Mouse (Mus musculus): ENCODE measurements around the gene Sptan1. TPM values are rescaled to one million over a fixed set of nuclear protein-coding genes. Genes with fewer than 3 reads are reported as not detected.

Sptan1 gene
- 28.2 TPM for polyA plus RNA-seq (2014; fragmentation: Illumina TruSeq; extraction: RNeasy Lipid Tissue Mini Kit (QIAGEN cat#74804); ENCODE audit: low replicate concordance)

DNA sequence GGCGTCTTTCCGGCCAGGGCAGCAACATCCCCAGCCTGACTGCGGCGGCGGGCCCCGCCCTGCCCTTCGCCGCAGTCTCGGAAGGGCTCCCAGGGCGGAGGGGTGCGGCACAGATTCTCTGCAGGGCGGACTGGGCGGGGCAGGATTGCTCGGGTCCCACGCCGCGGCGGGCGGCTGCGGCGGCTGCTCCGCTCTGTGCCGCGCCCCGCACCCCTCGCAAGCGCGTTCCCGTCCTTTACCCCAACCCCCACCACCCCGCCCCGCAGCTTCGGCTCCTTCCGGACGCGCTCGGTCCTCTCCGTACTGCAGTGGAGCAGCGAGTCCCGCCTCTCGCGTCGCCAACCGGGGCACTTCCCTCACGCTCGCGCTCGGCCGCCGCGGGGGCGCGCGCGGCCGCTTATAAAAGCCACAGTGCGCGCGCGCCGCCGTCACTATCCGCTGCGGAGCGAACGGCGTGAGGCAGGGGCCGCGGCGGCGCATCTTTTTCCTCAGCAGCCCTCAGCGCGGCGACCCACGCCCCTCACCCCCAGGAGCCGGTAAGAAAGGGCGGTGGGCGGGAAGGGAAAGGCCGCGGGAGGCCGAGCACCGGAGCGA, at the start of gene Sptan1:
Sptan1 (plus strand) TSS at position 311 of the 594 bp plus-strand sequence.

DNA sequence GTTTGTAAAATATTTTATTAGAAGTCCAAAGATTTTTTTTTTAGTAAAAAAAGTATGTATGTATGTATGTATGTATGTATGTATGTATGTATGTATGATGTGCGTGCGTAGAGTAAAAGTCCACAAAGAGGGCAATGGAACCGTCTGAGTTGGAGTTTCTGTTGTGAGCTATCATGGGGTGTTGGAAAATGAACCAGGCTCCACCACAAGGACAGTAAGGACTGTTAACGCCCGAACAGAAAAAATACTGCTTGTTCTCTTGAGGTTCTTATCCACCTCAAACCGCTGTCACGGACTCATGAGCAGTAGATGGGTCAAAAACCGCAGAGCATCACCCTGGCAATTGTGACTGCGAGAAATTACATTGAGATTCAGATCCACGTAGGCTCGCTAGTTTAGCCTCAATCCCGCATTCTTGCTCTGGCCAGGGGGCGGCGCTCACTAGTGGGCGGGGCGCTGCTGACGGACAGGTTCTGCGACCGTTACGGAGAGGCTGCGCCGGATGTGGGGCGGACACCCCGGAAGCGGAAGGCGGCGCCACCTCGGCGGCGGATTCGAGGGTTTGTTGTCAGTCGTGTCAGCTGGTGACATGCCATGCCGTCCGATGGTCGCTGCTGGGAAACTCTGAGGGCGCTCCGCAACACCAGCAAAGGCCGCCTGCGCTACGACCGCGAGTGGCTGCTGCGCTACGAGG, 30.3 kb upstream of the Sptan1 start, which contains the start of gene Gle1:
Gle1 (plus strand) TSS at position 521 of the 694 bp plus-strand sequence.

DNA sequence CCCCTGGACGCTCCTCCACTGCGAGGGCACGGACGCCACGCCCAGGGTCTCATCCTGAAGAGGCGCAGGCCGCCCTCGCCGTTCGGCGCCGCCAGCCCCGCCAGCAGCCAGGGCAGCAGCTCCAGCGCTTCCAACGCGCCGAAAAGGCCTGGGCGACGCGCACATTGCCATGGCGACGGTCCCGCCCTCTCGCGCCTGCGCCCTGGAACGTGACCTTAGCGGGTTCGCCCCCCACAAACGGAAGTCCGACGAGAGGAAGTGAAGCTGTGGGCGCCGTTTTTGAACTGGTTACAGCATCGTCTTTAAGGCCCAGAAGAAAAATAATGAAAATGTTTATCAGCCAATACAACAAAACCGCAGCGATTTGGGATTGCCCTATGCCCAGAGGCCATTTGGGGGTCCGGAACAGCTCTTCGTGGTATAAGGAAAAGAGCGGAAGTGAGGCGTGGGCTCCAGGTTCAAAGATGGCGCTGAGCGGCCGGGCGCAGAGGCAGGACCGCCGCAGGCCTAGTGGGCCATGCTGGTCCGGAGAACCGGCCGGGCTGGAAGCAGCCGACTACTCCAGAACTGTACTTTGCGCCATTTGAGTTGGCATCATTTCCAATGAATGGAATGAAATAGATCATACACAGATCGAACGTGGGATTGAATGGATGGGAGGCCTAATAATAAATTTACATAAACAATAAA, 83.5 kb downstream of the Sptan1 start, which contains the start of gene Wdr34:
Wdr34 (minus strand) TSS at position 183 of the 690 bp plus-strand sequence.

DNA sequence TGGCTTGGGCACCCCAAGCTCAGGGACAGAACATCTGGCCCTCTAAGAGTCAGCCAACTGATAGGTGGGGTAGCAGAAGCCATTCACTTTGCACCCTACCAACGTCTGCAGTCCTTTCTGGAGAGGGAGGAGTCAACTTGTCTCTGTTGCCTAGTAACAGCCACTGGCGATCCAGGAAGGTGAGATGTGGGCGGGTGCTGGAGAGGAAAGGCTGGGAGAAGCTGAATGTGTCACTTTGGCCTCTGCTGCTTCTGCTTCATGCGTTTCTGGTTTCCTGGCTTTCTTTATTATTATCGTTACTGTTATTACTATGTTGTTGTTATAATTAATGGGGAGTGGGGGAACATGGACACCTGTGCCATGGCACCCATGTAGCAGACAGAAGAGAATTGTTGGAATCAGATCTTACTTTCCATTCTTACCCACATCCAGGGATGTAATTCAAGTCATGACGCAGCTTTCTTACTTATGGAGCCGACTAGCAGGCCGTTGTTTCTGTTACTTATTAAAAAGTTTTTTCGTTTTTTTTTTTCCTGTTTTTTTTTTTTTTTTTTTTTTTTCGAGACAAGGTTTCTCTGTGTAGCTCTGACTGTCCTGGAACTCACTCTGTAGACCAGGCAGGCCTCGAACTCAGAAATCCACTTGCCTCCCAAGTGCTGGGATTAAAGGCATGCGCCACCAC, 92.0 kb downstream of the Sptan1 start, which contains the start of gene Set:
Set (plus strand) TSS at position 156 of the 682 bp plus-strand sequence.

DNA sequence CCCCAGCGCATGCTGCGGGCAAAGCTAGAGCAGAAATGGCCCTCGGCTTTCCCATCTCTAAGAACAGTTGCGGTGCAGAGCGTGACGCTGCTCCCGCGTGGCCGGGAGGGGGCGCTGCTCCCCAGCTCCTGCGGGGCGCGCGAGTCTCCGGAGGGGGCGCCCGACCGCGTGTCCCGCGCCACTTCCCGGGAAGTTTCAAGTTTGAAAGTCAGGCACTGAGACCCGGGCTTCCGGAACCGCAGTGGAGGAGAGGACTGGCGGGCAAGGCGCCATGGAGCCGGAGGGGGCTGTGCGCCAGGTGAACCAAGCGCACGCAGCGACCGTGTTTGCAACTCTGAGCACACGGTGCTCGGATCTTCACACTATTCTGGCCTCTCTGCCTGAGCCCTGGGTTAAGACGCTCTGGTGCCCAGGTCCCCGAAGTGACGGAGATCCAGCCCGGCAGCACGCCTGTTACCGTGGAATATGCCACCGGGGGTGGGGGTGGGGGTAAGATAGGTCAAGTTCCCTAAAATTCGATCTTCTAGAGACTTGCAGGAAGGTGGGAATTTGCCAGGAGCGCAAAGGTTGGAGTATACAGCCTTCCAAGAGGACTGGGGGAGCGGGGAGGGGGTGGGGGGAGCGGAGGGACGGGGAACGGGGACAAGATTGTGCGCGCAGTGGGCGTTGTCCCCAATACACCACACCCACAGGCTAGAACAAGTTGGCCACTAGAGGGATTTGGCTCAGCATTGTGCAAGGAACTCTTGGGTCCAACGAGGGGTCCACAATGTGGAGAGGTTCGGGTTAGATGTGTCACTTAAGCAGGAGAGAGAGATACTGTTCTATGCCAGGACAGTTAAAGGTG, 112.4 kb downstream of the Sptan1 start, which contains the start of gene Pkn3:
Pkn3 (plus strand) TSS at position 183 of the 847 bp plus-strand sequence.

Other genes starting within 250 kb of the Sptan1 start
- gene Gm13420, start 213.9 kb upstream of the Sptan1 start, polyA plus RNA-seq (2014; fragmentation: Illumina TruSeq; extraction: RNeasy Lipid Tissue Mini Kit (QIAGEN cat#74804); ENCODE audit: low replicate concordance) = not detected
- gene Gm13547, start 206.2 kb upstream of the Sptan1 start, polyA plus RNA-seq (2014; fragmentation: Illumina TruSeq; extraction: RNeasy Lipid Tissue Mini Kit (QIAGEN cat#74804); ENCODE audit: low replicate concordance) = not detected
- 7.5 TPM for gene Coq4, start 178.1 kb upstream of the Sptan1 start, polyA plus RNA-seq (2014; fragmentation: Illumina TruSeq; extraction: RNeasy Lipid Tissue Mini Kit (QIAGEN cat#74804); ENCODE audit: low replicate concordance)
- gene Trub2, start 177.1 kb upstream of the Sptan1 start, polyA plus RNA-seq (2014; fragmentation: Illumina TruSeq; extraction: RNeasy Lipid Tissue Mini Kit (QIAGEN cat#74804); ENCODE audit: low replicate concordance) = 7.9 TPM
- 13.1 TPM for gene Slc27a4, start 162.9 kb upstream of the Sptan1 start, polyA plus RNA-seq (2014; fragmentation: Illumina TruSeq; extraction: RNeasy Lipid Tissue Mini Kit (QIAGEN cat#74804); ENCODE audit: low replicate concordance)
- gene Urm1, start 145.5 kb upstream of the Sptan1 start, polyA plus RNA-seq (2014; fragmentation: Illumina TruSeq; extraction: RNeasy Lipid Tissue Mini Kit (QIAGEN cat#74804); ENCODE audit: low replicate concordance) = 2.3 TPM
- 0.19 TPM for gene Cercam, start 96.4 kb upstream of the Sptan1 start, polyA plus RNA-seq (2014; fragmentation: Illumina TruSeq; extraction: RNeasy Lipid Tissue Mini Kit (QIAGEN cat#74804); ENCODE audit: low replicate concordance)
- 2.7 TPM for gene Odf2, start 76.3 kb upstream of the Sptan1 start, polyA plus RNA-seq (2014; fragmentation: Illumina TruSeq; extraction: RNeasy Lipid Tissue Mini Kit (QIAGEN cat#74804); ENCODE audit: low replicate concordance)
- 5.7 TPM for gene Gle1, start 30.1 kb upstream of the Sptan1 start, polyA plus RNA-seq (2014; fragmentation: Illumina TruSeq; extraction: RNeasy Lipid Tissue Mini Kit (QIAGEN cat#74804); ENCODE audit: low replicate concordance)
- gene Wdr34, start 83.3 kb downstream of the Sptan1 start, polyA plus RNA-seq (2014; fragmentation: Illumina TruSeq; extraction: RNeasy Lipid Tissue Mini Kit (QIAGEN cat#74804); ENCODE audit: low replicate concordance) = not detected
- gene Set, start 91.8 kb downstream of the Sptan1 start, polyA plus RNA-seq (2014; fragmentation: Illumina TruSeq; extraction: RNeasy Lipid Tissue Mini Kit (QIAGEN cat#74804); ENCODE audit: low replicate concordance) = 219 TPM
- gene Pkn3, start 112.1 kb downstream of the Sptan1 start, polyA plus RNA-seq (2014; fragmentation: Illumina TruSeq; extraction: RNeasy Lipid Tissue Mini Kit (QIAGEN cat#74804); ENCODE audit: low replicate concordance) = not detected
- gene Zdhhc12, start 128.1 kb downstream of the Sptan1 start, polyA plus RNA-seq (2014; fragmentation: Illumina TruSeq; extraction: RNeasy Lipid Tissue Mini Kit (QIAGEN cat#74804); ENCODE audit: low replicate concordance) = 3.9 TPM
- gene Zer1, start 159.0 kb downstream of the Sptan1 start, polyA plus RNA-seq (2014; fragmentation: Illumina TruSeq; extraction: RNeasy Lipid Tissue Mini Kit (QIAGEN cat#74804); ENCODE audit: low replicate concordance) = 2.1 TPM
- 10.1 TPM for gene Tbc1d13, start 168.2 kb downstream of the Sptan1 start, polyA plus RNA-seq (2014; fragmentation: Illumina TruSeq; extraction: RNeasy Lipid Tissue Mini Kit (QIAGEN cat#74804); ENCODE audit: low replicate concordance)
- gene Endog, start 205.9 kb downstream of the Sptan1 start, polyA plus RNA-seq (2014; fragmentation: Illumina TruSeq; extraction: RNeasy Lipid Tissue Mini Kit (QIAGEN cat#74804); ENCODE audit: low replicate concordance) = not detected
- gene Spout1, start 212.9 kb downstream of the Sptan1 start, polyA plus RNA-seq (2014; fragmentation: Illumina TruSeq; extraction: RNeasy Lipid Tissue Mini Kit (QIAGEN cat#74804); ENCODE audit: low replicate concordance) = 0.30 TPM
- gene Kyat1, start 240.3 kb downstream of the Sptan1 start, polyA plus RNA-seq (2014; fragmentation: Illumina TruSeq; extraction: RNeasy Lipid Tissue Mini Kit (QIAGEN cat#74804); ENCODE audit: low replicate concordance) = 0.48 TPM